Mouse (Mus musculus) neural tube, embryonic 14.5 days (tissue): Measurements from ENCODE around the gene Jak2. TPM values are rescaled to one million over a fixed set of nuclear protein-coding genes. Genes with fewer than 3 reads are reported as not detected.

Experiments used
- ATAC-seq: fragments of 200-750 bp; cut with Nextera tagmentation; 2 replicates; pipeline ENCODE4 v1.8.0; 2017; ENCODE audit warnings: low read depth, mild to moderate bottlenecking, moderate TSS enrichment, moderate library complexity
- H3K27ac ChIP-seq: fragments of 300-500 bp; sonication (generic); 2 replicates; pipeline ENCODE4 v1.5.1; 2014; ENCODE audit warnings: low read depth, mild to moderate bottlenecking, control low read depth, low read length, moderate library complexity, mixed read lengths
- H3K27me3 ChIP-seq: fragments of 300-500 bp; sonication (generic); 2 replicates; pipeline ENCODE4 v1.6.1; 2014; ENCODE audit warnings: low read length; ENCODE audit not compliant: control insufficient read depth, insufficient read depth
- H3K36me3 ChIP-seq: fragments of 300-500 bp; sonication (generic); 2 replicates; pipeline ENCODE4 v1.6.1; 2014; ENCODE audit warnings: low read length, mixed read lengths; ENCODE audit not compliant: control insufficient read depth, insufficient read depth
- H3K4me1 ChIP-seq: fragments of 300-500 bp; sonication (generic); 2 replicates; pipeline ENCODE4 v1.6.1; 2014; ENCODE audit warnings: low read length; ENCODE audit not compliant: control insufficient read depth, insufficient read depth
- H3K4me2 ChIP-seq: fragments of 300-500 bp; sonication (generic); 2 replicates; pipeline ENCODE4 v1.6.1; 2014; ENCODE audit warnings: mild to moderate bottlenecking, low read depth, low read length, control low read depth
- H3K4me3 ChIP-seq: fragments of 300-500 bp; sonication (generic); 2 replicates; pipeline ENCODE4 v1.5.1; 2014; ENCODE audit warnings: low read depth, low read length, control low read depth, mixed read lengths
- H3K9ac ChIP-seq: fragments of 300-500 bp; sonication (generic); replicated peaks from 2 replicates; pipeline ENCODE4 v1.6.1; 2014; ENCODE audit warnings: low read depth, mild to moderate bottlenecking, control low read depth, low read length, mixed read lengths
- H3K9me3 ChIP-seq: fragments of 300-500 bp; sonication (generic); 2 replicates; pipeline ENCODE4 v1.6.1; 2016; ENCODE audit warnings: low read length; ENCODE audit not compliant: control insufficient read depth
- WGBS: fragments of 180-500 bp; shearing (Covaris S2); extraction: QIAGEN DNeasy Blood & Tissue Kit; methylation state at CpG from one replicate; pipeline ENCODE4 v1.1.7; 2014; 5-methylcytosine and 5-hydroxymethylcytosine counted together
- polyA plus RNA-seq: library from polyadenylated mRNA; unstranded; fragments of >200 nt; fragmentation: Nextera tagmentation; extraction: Ambion mirVana; gene quantifications from 2 replicates; pipeline ENCODE4 v1.2.1, GENCODE M21; 2014

Jak2 gene
- polyA plus RNA-seq, 1 experiment from 2014 or later, result 18.5 TPM

GRCm38 (mm10) chr19:29265538-29265937 lies 13.9 kb downstream of the Jak2 start:
- 21% methylated on average over 5 of the region's 5 CpGs for WGBS
- no peak overlapping the region for H3K4me3 ChIP-seq
- no peaks in the 10 kb centered on the region for H3K9me3 ChIP-seq
- no peaks in the 10 kb centered on the region for H3K36me3 ChIP-seq
- H3K9ac ChIP-seq, result no peak overlapping the region
- peaks cover 5% of the 10 kb centered on the region; the same call in 1 of the 2 replicates for H3K4me1 ChIP-seq
- H3K27ac ChIP-seq, result peak overlapping the region; percentile 52
- ATAC-seq, result no peak; the same call in 1 of the 2 replicates
- H3K4me2 ChIP-seq, result no peak overlapping the region
- no peaks in the 10 kb centered on the region for H3K27me3 ChIP-seq

GRCm38 (mm10) chr19:29267075-29267868 lies 15.6 kb downstream of the Jak2 start:
- H3K4me2 ChIP-seq, result no peak overlapping the region
- no peak overlapping the region for H3K27ac ChIP-seq
- H3K27me3 ChIP-seq, result no peaks in the 10 kb centered on the region
- no peak overlapping the region for H3K9ac ChIP-seq
- H3K4me1 ChIP-seq, result peaks cover 5% of the 10 kb centered on the region; the same call in 1 of the 2 replicates
- no peaks in the 10 kb centered on the region for H3K36me3 ChIP-seq
- WGBS, result 83% methylated on average over 4 of the region's 4 CpGs
- H3K9me3 ChIP-seq, result no peaks in the 10 kb centered on the region
- H3K4me3 ChIP-seq, result no peak overlapping the region
- 0 out of 2 replicates have a peak, but pooled peaks have one; percentile 31 for ATAC-seq

- no peak overlapping the region for H3K9ac ChIP-seq
- no peak overlapping the region for H3K4me2 ChIP-seq
- WGBS, result 92% methylated on average over 4 of the region's 4 CpGs
- H3K36me3 ChIP-seq, result no peaks in the 10 kb centered on the region
- H3K4me1 ChIP-seq, result peaks cover 5% of the 10 kb centered on the region; the same call in 1 of the 2 replicates
- no peak overlapping the region for H3K27ac ChIP-seq
- no peak overlapping the region for H3K4me3 ChIP-seq
- no peaks in the 10 kb centered on the region for H3K27me3 ChIP-seq
- no peaks in the 10 kb centered on the region for H3K9me3 ChIP-seq
- no peak for ATAC-seq
These were observed 17.2 kb downstream of the Jak2 start for GRCm38 (mm10) chr19:29268788-29269321.

- 49% methylated on average over 6 of the region's 6 CpGs for WGBS
- Histone ChIP-seq H3K36me3 (peaks cover 5% of the 10 kb centered on the region; the same call in 1 of the 2 replicates), H3K9me3 (no peaks in the 10 kb centered on the region), H3K4me3 (no peak overlapping the region), H3K4me1 (peaks cover 2% of the 10 kb centered on the region; the same call in 1 of the 2 replicates), H3K9ac (no peak overlapping the region), H3K27ac (no peak overlapping the region), H3K4me2 (no peak overlapping the region), H3K27me3 (no peaks in the 10 kb centered on the region)
- ATAC-seq, result no peak
These were observed 18.6 kb downstream of the Jak2 start for GRCm38 (mm10) chr19:29270226-29270625.

- Histone ChIP-seq H3K36me3 (peaks cover 8% of the 10 kb centered on the region; the same call in 1 of the 2 replicates), H3K9ac (no peak overlapping the region), H3K4me3 (no peak overlapping the region), H3K27ac (no peak overlapping the region), H3K4me1 (no peaks in the 10 kb centered on the region), H3K4me2 (no peak overlapping the region), H3K9me3 (no peaks in the 10 kb centered on the region), H3K27me3 (no peaks in the 10 kb centered on the region)
- 84% methylated on average over 12 of the region's 12 CpGs for WGBS
- no peak for ATAC-seq
These were observed 19.5 kb downstream of the Jak2 start for GRCm38 (mm10) chr19:29271147-29271578.

- Histone ChIP-seq H3K27ac (no peak overlapping the region), H3K36me3 (peaks cover 12% of the 10 kb centered on the region), H3K4me1 (no peaks in the 10 kb centered on the region), H3K9ac (no peak overlapping the region), H3K27me3 (no peaks in the 10 kb centered on the region), H3K4me2 (no peak overlapping the region), H3K4me3 (no peak overlapping the region), H3K9me3 (no peaks in the 10 kb centered on the region)
- WGBS, result 95% methylated on average over 3 of the region's 3 CpGs
- no peak for ATAC-seq
These were observed 20.6 kb downstream of the Jak2 start for GRCm38 (mm10) chr19:29272011-29272809.

- Histone ChIP-seq H3K9me3 (no peaks in the 10 kb centered on the region), H3K27me3 (no peaks in the 10 kb centered on the region), H3K4me1 (no peaks in the 10 kb centered on the region), H3K4me3 (no peak overlapping the region), H3K4me2 (no peak overlapping the region), H3K36me3 (peaks cover 16% of the 10 kb centered on the region), H3K9ac (no peak overlapping the region), H3K27ac (no peak overlapping the region)
- no peak for ATAC-seq
- WGBS, result 94% methylated on average over 4 of the region's 4 CpGs
These were observed 24.8 kb downstream of the Jak2 start for GRCm38 (mm10) chr19:29276414-29276813.

GRCm38 (mm10) chr19:29278944-29279587 lies 27.4 kb downstream of the Jak2 start:
- no peak for ATAC-seq
- no peak overlapping the region for H3K9ac ChIP-seq
- H3K27me3 ChIP-seq, result no peaks in the 10 kb centered on the region
- no peak overlapping the region for H3K4me3 ChIP-seq
- no peak overlapping the region for H3K4me2 ChIP-seq
- peaks cover 16% of the 10 kb centered on the region for H3K36me3 ChIP-seq
- WGBS, result 88% methylated on average over 6 of the region's 6 CpGs
- no peak overlapping the region for H3K27ac ChIP-seq
- H3K4me1 ChIP-seq, result no peaks in the 10 kb centered on the region
- H3K9me3 ChIP-seq, result no peaks in the 10 kb centered on the region
